Mouse (Mus musculus): ENCODE measurements around the gene Lsm12.

Lsm12 gene

GRCm38 (mm10) chr11:102216056-102216885 lies 31.2 kb upstream of the Lsm12 start:
- peak; percentile 98 for DNase-seq

- peak; percentile 94 for DNase-seq
These were observed 30.4 kb upstream of the Lsm12 start for GRCm38 (mm10) chr11:102215511-102215910.

DNA sequence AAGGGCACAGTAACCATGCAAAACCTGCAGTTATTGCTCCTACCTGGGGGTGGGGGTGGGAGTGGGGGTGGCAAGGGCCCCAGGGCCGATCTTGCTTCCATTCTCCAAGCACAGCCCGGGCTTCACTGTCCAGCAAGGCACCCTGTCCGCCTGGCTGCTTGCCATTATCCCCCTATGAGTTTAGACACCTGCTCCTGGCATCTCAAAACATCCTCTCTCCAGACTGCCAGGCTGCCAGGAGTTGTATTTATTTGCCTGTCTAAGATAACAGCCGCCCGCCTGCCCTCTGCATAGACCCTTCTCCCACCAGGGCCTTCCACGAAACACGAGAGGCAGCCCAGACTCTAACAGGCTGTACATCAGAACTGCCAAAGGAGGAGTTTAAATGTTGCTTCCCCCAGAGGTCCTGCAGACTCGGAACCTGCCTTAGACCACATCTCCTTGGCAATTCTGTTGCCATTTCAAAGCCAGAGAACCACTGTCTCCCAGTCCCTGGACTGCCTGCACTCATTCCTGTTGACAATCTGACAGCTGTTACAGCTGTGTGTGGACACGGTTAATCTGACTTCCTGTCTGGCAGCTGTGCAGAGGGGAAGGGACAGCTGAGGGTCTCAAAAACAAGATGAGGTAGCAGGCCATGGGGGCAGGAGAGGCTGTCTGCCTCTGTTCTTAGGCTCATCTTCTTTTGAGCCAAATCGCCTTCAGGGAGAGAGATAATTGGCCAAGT lies 29.5 kb upstream of the Lsm12 start:
- DNase-seq, result peak; percentile 93

GRCm38 (mm10) chr11:102211936-102212341 lies 26.8 kb upstream of the Lsm12 start:
- peak; percentile 95 for DNase-seq

DNA sequence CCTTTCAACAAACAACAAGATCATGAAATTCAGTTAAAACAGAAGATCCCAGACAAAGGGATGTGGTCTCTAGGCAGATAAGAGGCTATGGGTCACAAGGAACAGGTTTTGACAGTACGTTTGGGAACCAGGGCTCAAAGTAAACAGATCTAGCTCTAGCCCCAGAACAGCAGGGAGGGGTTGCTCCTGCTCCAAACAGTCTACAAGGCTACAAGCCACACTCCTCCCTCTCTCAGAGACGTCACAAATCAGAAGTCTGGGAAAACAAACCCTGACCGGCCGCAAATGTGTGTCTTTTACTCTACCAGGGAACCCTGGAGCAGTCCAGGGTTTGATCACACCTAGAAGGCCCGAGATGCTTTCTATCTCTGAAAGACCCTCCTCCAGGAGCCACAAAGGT lies 25.9 kb upstream of the Lsm12 start:
- peak; percentile 76 for DNase-seq

GRCm38 (mm10) chr11:102210185-102210584 lies 25.1 kb upstream of the Lsm12 start:
- no peak for DNase-seq

GRCm38 (mm10) chr11:102209742-102210141 lies 24.6 kb upstream of the Lsm12 start:
- peak; percentile 94 for DNase-seq

- DNase-seq, result no peak
These were observed 23.8 kb upstream of the Lsm12 start for GRCm38 (mm10) chr11:102208846-102209245.

DNA sequence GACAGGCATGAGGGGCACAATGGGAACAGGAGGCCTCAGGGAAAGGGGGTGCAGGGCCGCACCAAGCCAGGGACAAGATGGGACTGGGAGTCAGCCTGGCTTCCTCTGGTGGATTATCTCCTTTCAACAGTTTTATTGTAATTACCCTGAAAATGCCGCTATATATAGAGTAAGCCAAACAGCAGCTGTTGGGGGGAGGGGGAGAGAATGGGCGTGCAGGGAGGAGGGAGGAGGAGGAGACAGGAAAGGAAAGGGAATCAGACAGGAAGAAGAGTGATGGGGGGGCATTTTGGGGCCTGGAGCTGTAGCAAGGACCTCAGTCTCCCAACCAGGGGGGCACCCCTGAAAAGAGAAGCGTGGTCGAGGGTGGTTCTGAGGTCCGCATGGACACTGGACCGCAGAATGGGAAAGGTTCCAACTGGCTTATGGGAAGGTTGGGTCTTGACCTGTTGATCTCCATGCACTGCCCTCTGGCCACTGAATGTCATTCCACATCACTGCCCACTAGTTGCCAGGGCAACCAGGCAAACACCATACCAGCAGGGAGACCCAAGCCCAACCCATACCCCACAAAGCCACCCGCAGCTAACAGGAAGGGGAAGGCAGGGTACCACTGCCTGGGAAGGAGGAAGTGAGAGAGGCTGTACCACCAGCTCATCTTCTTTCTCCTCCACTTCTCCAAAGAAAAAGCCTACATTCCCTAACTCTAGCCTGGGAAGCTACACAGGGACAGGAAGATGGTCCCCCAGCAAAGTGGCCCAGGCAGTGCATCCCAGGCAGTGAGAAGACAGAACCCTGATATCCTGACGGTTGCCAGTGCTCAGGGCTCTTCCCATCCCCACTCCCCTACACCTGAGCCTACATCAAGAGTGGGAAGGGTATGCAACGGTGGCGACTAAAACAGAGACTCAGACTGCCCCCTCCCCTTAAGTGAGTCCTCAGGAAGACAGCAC lies 23.0 kb upstream of the Lsm12 start:
- peak; percentile 97 for DNase-seq

DNA sequence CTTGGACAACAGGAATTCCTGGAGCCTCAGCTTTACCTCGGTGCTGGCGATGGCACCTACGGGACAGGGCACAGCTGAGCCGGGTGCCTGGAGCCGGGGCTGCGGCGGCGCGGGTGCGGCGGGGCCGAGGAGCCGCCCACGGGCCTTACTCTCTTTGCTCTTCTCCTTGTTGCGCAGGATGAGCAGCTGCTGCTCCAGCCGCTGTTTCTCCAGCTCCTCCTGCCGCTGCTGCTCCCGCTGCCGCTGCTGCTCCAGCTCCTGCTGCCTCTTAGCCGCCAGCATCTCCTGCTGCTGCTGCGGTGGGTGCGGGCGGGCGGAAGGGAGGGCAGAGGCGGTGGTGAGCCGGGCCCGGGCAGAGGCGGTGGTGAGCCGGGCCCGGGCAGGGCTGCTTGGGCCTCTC lies 21.4 kb upstream of the Lsm12 start:
- no peak for DNase-seq

DNA sequence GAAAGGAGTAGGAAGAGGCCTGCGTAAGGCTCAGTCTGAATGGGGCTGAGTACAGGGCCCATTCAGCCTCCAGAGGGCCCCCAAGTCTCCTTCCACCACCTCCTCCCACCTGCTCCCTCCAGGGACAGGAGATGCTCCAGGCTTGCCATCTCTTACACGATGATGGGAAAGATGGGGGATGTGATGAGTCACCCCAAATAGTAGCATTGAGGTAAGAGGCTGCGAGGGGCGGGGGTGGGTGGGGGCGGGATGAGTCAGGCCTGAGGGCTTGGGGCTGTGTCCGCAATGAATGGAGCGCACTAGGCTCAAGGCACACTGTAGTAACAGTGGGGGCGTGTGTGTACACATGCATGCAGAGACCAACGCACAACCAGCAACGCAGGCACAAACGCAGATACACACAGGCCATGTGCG lies 16.3 kb upstream of the Lsm12 start:
- no peak for DNase-seq

DNA sequence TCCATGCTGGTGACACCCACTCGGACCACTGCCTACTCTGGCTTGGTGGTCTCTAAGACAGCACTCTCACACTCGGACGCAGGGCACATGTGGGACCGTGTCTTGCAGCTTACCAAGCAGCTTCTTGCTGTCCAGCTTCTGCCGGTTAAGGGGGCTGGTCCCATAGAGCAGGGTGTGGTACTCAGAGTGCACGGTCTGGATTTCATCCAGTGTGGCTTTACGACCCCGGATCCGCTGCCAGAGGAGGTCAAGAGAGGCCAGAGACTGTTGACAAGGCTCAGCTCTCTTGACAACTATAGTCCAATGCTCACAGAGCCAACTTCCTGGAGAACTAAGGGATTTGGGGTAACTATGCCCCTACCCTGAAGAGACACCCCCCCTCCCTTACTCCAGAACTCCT lies 14.8 kb upstream of the Lsm12 start:
- peak; percentile 91 for DNase-seq

- no peak for DNase-seq
These were observed 13.1 kb upstream of the Lsm12 start for GRCm38 (mm10) chr11:102198245-102198644.

- DNase-seq, result peak; percentile 89
These were observed 11.1 kb upstream of the Lsm12 start for GRCm38 (mm10) chr11:102196018-102196797.

DNA sequence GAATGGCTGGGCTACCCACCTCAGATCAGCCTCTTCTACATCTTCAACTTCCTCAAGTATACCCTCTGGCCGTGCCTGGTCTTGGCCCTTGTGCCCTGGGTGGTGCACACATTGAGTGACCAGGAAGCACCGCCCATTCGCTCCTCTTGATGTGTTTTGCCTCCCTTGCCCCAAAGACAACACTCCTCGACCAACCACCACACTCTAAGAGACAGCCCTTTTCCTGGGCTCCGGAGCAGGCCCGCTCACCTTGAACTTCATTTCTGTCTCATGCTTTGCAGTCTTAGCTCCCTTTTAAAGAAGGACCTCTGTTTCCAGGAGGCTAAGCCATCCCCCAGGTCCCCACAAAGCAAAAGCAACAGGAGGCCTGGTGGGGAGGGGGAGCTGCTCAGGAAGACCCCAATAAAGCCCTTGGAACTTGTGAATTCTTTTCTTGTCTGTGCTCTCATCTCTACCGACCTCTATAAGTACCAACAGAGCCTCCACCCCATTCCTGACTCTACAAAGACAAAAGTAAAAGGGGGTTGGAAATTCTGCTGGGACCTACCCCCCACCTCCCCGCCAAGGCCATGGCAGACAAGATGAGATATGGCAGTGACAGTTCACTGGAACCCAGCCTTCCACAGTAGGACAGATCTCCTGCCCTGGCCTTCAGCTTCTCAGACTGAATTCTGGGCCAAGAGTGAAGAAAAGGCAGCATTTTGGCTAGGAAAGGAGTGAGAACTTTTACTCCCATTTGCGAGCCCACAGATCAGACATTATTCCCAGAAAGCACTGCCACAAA lies 8.8 kb upstream of the Lsm12 start:
- no peak for DNase-seq

DNA sequence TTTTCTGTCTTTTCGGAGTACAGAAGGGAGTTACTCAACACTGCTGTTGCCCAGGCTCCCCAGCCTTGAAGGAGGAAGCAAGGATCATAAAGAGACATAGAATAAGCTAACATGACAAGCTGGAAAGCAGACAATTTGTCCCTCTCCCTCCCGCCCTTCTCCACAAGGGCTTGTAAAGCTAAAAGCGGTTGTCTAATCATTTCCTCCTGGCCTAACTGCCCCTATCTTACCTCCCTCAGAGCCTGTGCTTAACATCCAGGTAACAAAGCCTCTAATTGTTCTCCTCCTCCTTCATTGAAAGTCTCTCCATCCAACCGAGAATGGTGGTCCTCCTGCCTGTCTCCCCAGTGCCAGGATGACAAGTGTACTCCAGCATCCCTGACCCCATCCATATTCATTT lies 5.8 kb upstream of the Lsm12 start:
- no peak for DNase-seq

DNA sequence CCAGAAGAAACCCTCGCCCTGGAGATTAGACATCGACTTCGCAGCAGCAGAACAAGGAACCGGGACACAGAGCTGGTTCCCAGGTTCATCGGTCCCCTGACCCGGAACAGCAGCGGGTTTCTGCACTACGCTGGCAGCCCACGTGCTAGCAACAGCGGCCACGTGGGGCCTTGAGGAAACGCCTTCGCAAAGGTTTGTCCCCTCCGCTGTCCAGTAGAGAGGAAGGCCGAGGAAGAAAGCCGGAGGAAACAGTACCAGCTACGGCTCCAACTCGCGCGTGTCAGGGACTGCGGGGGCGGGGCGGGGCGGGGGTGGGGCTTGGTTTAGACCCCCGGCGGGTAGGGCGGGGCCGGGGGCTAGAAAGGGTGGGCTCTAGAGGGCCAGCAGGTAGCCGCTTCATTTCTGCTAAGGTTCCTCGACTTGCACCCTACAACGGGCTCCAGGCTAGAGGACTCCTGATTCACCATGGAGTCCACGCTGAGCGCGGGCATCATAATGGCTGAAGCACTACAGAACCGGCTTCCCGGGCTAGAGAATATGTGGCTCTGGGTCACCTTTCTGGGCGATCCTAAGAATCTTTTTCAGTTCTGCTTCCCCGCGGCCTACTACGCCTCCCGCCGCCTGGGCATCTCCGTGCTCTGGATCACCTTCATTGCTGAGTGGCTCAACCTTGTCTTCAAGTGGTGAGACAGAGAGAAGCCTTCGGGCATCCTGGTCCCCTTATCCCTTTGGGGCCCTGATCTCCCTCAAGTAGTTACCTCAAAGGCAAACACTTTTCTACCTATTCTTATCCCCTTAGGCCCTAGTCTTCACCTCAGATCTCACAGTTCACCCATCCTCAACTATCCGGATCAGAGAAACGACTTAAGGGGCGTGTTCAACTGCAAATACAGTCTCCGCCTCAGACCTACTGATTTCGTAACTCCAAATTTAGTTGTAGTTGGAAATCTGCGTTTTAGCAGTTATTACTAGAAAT lies 4.7 kb upstream of the Lsm12 start, which contains the start of gene G6pc3:
TSS of gene G6pc3 (plus strand) at position 160 of the 976 bp plus-strand sequence.
- DNase-seq, result peak; percentile 99

GRCm38 (mm10) chr11:102188980-102189379 lies 3.9 kb upstream of the Lsm12 start:
- no peak for DNase-seq

- no peak for DNase-seq
These were observed 1.1 kb upstream of the Lsm12 start for GRCm38 (mm10) chr11:102186235-102186634.

DNA sequence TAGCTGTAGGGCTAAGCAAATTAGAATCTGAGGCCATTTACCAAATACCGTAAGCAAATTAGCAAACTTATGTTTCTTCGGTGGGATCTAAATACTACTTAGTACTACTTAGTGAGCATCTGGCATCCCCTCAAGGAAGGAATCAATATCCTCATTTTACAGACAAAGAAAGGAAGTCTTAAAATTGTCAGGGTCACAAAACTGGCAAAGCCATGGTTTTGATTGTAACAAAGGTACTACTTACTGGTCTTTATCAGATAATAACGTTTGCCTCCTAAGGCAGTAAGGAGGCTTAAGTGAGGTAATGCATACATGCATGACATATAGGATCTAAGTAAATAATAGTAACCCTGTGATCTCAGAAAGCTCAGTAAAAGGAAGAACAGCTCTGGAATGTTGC lies 581 bp upstream of the Lsm12 start:
- no peak for DNase-seq

Measured in heart, adult 11 months (tissue).